Mouse (Mus musculus): ENCODE results near the gene Slc7a14.

The Slc7a14 gene

DNA sequence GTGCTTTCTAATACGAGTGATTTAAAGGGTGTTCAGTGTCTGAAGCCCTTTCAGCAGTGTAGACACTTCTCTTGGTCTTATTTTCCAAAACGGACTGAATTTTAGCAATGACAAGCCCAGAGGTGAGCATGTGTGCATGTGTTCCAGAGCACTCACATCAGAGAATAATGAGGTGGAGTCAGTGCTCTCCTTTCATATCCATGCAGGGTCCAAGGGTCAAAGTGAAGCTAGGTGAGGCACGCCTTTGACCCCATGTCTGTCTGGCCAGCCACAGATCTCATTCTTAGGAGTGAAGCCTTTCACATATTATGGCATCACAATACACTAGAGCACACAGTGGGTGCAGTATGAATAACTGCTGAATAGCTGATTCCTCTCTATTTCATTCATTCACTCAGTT, 105.0 kb downstream of the Slc7a14 start:
- DNase-seq, result no peak

DNA sequence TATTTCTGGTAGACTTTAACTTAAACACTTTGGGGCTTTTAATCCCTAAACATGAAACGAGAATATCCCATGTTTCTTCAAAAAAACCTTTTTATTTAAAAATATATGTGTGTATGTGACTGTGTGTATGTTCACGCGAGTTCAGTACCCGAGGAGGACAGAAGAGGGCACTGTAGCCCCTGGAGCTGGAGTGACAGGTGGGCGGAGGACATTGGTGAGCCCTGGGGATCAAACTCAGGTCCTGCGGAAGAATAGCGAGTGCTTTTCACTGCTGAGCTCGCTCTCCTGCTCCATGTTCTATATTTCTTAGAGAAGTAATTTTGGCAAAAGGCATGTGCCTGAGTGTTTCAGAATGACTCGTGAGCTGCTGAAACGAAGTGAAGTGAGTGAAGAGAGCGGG, 106.2 kb downstream of the Slc7a14 start:
- no peak for DNase-seq

DNA sequence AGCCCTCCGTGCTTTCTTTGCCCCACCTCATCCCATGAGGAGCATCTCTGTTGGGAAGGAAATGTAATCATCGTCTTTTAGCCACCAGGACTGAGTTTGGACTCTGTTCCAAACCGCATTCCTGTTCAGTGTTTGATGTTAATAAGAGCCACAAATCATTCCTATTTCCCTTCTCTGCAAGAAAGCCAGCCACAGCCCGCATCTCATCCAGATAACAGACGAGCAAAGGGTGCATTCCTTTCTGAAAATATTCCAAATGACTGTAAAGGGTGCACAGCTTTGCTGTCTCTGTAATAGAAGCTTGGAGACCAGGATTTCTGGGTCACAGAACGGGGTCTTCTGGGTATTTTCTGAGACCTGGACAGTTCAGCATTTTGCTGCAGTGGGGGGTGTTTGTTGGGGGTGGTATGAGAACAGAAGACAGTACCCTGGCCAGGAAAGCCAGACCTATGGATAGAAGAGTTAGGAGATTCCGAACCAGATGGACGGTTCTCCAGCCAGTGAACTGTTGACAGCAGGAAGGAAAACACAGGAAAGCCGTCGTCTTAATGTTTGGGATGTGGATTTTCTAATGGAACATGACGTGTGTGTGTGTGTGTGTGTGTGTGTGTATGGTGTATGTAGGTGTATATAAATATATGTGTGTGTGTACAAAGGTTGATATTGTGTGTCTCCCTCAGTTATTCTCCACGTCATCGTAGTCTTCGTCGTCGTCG, 110.9 kb downstream of the Slc7a14 start:
- no peak for DNase-seq

DNA sequence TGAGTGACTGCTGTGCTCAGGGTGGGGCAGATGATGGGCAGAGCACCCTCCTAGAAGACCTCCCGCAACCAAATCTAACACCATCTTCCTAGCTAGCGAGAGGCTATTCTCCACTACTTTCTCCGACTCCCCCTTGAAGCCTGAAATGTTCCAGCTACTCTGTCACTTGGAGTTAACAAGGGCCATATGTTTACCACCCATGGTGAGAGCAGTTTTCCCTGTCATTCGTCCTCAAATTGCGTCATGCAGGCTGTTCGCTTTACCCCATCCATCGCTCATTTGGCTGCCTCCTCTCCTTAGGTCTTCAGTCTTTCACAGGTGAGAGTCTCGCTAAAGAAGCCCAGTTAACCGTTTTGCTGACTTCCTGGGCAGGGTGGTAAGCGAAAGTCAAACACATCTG, 118.8 kb downstream of the Slc7a14 start:
- no peak for DNase-seq

DNA sequence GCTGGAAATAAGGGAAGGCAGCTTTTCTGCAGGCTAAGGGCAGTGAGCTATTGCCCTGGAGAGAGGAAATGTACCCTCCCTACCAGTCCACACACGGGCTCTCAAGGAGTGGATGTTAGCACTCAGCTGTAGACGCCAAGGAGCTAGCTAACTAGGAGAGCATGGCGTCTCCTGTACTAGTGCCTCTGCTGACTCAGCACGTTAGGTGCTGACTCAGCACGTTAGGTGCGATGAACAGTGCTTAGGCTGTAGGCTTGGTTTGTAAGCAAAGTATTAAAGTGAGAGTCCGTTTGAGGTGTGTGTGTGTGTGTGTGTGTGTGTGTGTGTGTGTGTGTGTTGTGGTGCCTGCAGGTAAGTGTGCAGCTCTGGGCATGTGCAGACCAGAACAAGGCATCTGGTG, 119.8 kb downstream of the Slc7a14 start:
- no peak for DNase-seq

DNA sequence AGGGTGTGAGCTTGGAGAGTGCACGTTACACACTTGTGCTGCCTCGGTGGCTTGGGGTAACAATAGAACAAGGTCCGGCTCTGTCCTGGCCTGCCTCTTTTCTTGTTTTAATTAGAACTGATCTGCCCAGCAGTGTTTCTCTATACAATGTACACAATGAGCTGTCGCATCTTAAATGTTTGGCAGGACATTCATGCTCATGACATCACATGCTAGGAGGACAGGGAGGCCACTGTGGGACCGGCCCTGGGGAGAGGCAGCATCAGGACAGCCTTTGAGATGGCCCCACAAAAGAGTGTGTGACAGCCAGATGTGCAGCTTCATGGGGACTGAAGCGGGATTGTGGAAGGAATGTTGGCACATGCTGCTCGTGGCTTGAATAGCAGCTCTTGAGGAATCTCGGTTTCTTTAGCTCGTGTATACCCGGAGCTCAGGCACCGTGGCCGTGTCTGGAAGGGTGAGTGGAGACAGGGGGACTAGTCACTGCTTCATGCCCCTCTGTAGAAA, 143.8 kb downstream of the Slc7a14 start:
- no peak for DNase-seq

DNA sequence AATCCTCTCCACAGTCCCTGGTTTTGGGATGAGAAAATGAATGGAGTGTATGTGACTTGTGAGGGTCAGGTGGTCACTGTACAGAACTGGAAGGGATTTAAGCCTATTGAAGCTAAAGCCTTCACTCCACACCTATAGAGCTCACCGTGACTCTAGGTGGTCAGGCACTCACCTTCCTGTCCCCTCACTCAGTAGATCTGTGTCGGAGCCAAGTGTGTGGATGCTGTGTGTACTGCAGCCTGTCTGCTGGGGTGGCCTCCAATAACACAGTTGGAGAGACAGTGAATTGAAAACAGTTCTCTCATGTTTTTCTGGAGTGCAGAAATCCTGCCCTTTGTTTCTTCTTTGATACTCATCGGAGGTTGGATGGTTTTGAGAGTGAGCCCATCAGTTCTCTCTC, 144.4 kb downstream of the Slc7a14 start:
- no peak for DNase-seq

DNA sequence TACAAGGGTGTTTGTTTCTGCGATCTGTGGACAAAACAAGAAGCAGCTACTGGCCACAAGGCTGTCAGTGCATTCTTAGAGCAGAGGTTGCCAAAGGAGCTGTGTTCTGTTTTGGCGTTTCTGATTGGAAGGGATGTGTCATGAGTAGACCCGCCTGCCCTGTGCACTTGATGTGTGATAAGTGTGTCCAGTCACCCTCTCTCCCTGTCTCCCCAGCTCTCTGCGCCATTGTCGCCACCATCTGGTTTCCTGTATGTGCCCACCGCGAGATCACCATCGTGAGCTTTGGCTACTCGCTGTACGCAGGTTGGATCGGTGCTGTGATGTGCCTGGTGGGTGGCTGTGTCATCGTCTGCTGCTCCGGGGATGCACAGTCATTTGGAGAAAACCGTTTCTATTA, 147.3 kb downstream of the Slc7a14 start:
- no peak for DNase-seq

DNA sequence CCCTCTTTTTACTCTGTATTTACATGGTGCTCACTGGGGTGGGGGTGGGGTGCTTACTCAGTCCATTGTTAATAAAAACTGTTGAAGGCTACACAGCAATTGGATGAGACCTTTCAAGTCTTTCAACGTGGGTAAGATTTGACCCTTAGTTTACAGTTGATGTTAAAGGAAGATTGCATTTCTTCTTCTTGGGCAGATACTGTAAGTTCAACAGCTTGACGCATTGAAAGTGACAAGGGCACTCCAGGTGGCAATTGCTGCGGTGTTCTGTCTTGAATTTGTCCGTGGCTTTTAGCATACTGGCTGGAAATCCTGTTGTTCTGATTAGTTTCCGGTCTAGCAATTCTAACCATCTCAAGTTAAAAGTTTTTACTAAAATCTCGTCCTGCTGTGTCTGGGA, 148.8 kb downstream of the Slc7a14 start:
- no peak for DNase-seq

DNA sequence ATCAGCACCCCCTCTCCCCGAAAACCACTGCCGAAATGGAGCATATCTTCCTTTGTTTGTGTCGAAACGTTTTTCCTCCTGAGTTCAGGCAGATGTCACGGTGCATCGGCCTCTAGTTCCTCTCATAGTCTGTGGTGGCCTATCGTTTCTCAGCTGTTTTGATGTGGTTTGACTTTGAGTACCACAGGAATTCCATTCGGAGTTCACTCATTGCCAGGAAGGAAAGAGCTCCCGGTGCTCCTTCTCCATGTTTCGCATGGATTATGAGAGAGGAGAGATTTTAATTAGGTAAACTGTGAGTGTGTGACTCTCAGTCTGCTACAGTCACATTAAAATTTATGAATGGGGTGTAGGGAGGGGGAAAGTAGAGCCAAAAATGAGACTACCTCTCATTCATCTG, 150.1 kb downstream of the Slc7a14 start:
- DNase-seq, result no peak

DNA sequence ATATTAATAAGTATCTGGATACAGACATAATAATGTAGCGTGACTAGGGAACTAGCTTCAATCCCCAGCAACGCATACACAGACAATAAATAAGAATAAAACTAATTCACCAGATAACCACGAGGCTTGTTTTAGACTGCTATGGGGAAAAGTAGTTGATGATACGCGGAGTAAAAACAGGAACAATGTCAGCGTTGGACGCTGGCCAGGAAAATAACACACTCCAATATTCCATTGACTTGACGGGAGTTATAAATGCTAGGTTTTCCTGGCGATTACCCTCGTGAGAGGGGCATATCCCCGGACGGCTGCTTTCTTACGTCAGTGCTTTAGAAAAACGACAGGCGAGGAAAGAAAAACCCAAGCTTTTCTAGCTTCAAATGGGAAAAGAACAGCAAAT, 152.4 kb downstream of the Slc7a14 start:
- no peak for DNase-seq

DNA sequence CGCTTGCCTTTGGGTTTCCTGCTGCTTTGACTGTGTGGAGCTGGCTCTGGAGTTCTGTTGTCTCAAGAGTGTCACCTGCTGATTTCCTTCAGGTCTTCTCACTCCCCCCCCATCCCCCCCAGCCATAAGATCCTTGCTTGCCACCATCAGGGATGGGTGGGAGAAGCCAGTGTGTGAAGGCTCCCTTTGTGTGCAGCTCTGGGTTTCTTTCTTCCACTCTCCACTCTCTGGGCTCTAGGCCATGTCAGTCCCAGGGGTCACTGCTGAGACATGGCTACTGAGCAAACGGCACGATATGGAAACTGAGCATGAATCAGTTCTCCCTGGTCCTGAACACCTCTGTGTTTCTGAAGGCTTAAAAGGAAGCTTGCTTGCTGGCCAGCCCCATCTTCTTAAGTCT, 154.1 kb downstream of the Slc7a14 start:
- no peak for DNase-seq
